Mouse (Mus musculus): ENCODE data around the gene Golga7b. TPM values are rescaled to one million over a fixed set of nuclear protein-coding genes. Genes with fewer than 3 reads are reported as not detected.

Gene Golga7b
- polyA plus RNA-seq, 1 experiment from 2014 or later = 41.0 TPM

DNA sequence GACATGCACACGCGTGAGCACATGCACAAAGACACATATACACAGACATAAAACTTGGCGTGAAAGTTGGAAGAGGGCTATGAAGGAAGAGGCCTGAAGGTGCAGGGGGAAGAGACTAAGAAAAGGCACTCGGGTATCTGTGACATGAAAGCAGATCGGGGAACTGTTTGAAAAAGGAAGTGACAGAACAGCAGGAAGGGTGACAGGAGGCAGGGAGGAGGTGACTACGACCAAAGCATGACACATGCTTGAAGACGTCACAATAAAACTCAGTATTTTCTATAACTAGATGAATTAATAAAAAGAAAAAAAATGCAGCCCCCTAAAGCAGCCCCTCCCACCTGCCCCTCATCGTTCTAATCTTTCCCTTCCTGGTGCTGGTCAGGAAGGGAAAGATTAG lies 58.4 kb downstream of the Golga7b start:
- H3K4me2 ChIP-seq (ENCODE audit: low read length) = no peak overlapping the region
- H3K4me1 ChIP-seq (replicated peaks; ENCODE audit: control insufficient read depth, insufficient read depth, low read length) = peaks cover 12% of the 10 kb centered on the region
- no peaks in the 10 kb centered on the region for H3K36me3 ChIP-seq (ENCODE audit: control insufficient read depth, insufficient read depth)
- H3K4me3 ChIP-seq (replicated peaks; ENCODE audit: low read length) = no peak overlapping the region
- no peak overlapping the region for H3K27ac ChIP-seq (ENCODE audit: low read length)
- H3K9me3 ChIP-seq (ENCODE audit: control insufficient read depth, low read length) = no peaks in the 10 kb centered on the region
- 0 out of 2 replicates have a peak, but pooled peaks cover 2% of the 10 kb centered on the region for H3K27me3 ChIP-seq (replicated peaks; ENCODE audit: control insufficient read depth, insufficient read depth, low read length)
- ATAC-seq = no peak
- WGBS = 62% methylated on average over 8 of the region's 8 CpGs
- no peak overlapping the region for H3K9ac ChIP-seq (replicated peaks; ENCODE audit: low read depth, low read length)

- H3K4me1 ChIP-seq (replicated peaks; ENCODE audit: control insufficient read depth, insufficient read depth, low read length) = peaks cover 10% of the 10 kb centered on the region
- H3K9ac ChIP-seq (replicated peaks; ENCODE audit: low read depth, low read length) = no peak overlapping the region
- no peak overlapping the region for H3K27ac ChIP-seq (ENCODE audit: low read length)
- 0 out of 2 replicates have a peak, but pooled peaks cover 2% of the 10 kb centered on the region for H3K27me3 ChIP-seq (replicated peaks; ENCODE audit: control insufficient read depth, insufficient read depth, low read length)
- ATAC-seq = no peak
- 61% methylated on average over 7 of the region's 7 CpGs for WGBS
- H3K4me2 ChIP-seq (ENCODE audit: low read length) = no peak overlapping the region
- H3K4me3 ChIP-seq (replicated peaks; ENCODE audit: low read length) = no peak overlapping the region
- H3K9me3 ChIP-seq (ENCODE audit: control insufficient read depth, low read length) = no peaks in the 10 kb centered on the region
- H3K36me3 ChIP-seq (ENCODE audit: control insufficient read depth, insufficient read depth) = no peaks in the 10 kb centered on the region
These were observed 58.8 kb downstream of the Golga7b start for GRCm38 (mm10) chr19:42306202-42306601.

- peaks cover 17% of the 10 kb centered on the region for H3K4me1 ChIP-seq (replicated peaks; ENCODE audit: control insufficient read depth, insufficient read depth, low read length)
- 13% methylated on average over 8 of the region's 8 CpGs for WGBS
- no peak overlapping the region for H3K27ac ChIP-seq (ENCODE audit: low read length)
- H3K27me3 ChIP-seq (replicated peaks; ENCODE audit: control insufficient read depth, insufficient read depth, low read length) = 0 out of 2 replicates have a peak, but pooled peaks cover 2% of the 10 kb centered on the region
- no peak overlapping the region for H3K9ac ChIP-seq (replicated peaks; ENCODE audit: low read depth, low read length)
- 0 out of 2 replicates have a peak, but pooled peaks have one; percentile 23 for ATAC-seq
- H3K9me3 ChIP-seq (ENCODE audit: control insufficient read depth, low read length) = no peaks in the 10 kb centered on the region
- H3K4me3 ChIP-seq (replicated peaks; ENCODE audit: low read length) = no peak overlapping the region
- H3K4me2 ChIP-seq (ENCODE audit: low read length) = no peak overlapping the region
- no peaks in the 10 kb centered on the region for H3K36me3 ChIP-seq (ENCODE audit: control insufficient read depth, insufficient read depth)
These were observed 59.6 kb downstream of the Golga7b start for GRCm38 (mm10) chr19:42307019-42307418.

DNA sequence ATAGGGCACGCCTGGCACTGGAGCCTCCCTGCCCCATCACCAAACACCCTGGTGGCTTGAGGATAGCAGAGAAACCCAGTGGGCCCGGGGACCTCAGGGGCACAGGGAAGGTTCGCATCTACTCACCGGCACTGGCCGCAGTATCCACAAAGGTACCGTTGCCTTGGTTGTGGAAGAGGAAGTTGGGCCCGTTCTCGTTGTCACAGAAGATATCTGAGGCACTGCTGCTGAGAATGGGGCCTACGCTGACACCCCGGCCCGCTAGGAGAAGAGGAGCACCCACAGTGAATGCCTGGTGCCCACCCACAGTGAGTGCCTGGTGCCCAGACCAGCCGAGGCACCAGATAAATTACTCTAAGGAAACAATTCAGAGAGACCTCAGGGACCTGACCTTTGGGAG lies 61.6 kb downstream of the Golga7b start:
- Histone ChIP-seq H3K27ac (ENCODE audit: low read length) (no peak overlapping the region), H3K4me2 (ENCODE audit: low read length) (no peak overlapping the region), H3K36me3 (ENCODE audit: control insufficient read depth, insufficient read depth) (no peaks in the 10 kb centered on the region), H3K4me3 (replicated peaks; ENCODE audit: low read length) (no peak overlapping the region), H3K9me3 (ENCODE audit: control insufficient read depth, low read length) (no peaks in the 10 kb centered on the region), H3K9ac (replicated peaks; ENCODE audit: low read depth, low read length) (no peak overlapping the region), H3K4me1 (replicated peaks; ENCODE audit: control insufficient read depth, insufficient read depth, low read length) (peaks cover 25% of the 10 kb centered on the region), H3K27me3 (replicated peaks; ENCODE audit: control insufficient read depth, insufficient read depth, low read length) (0 out of 2 replicates have a peak, but pooled peaks cover 2% of the 10 kb centered on the region)
- 93% methylated on average over 12 of the region's 12 CpGs for WGBS
- ATAC-seq = no peak

- Histone ChIP-seq H3K9ac (replicated peaks; ENCODE audit: low read depth, low read length) (no peak overlapping the region), H3K27ac (ENCODE audit: low read length) (no peak overlapping the region), H3K4me1 (replicated peaks; ENCODE audit: control insufficient read depth, insufficient read depth, low read length) (peaks cover 26% of the 10 kb centered on the region), H3K27me3 (replicated peaks; ENCODE audit: control insufficient read depth, insufficient read depth, low read length) (0 out of 2 replicates have a peak, but pooled peaks cover 2% of the 10 kb centered on the region), H3K9me3 (ENCODE audit: control insufficient read depth, low read length) (no peaks in the 10 kb centered on the region), H3K36me3 (ENCODE audit: control insufficient read depth, insufficient read depth) (no peaks in the 10 kb centered on the region), H3K4me3 (replicated peaks; ENCODE audit: low read length) (no peak overlapping the region), H3K4me2 (ENCODE audit: low read length) (no peak overlapping the region)
- no peak for ATAC-seq
- WGBS = 49% methylated on average over 2 of the region's 2 CpGs
These were observed 64.0 kb downstream of the Golga7b start for GRCm38 (mm10) chr19:42311332-42311731.

GRCm38 (mm10) chr19:42312191-42312590 lies 64.8 kb downstream of the Golga7b start:
- Histone ChIP-seq H3K27me3 (replicated peaks; ENCODE audit: control insufficient read depth, insufficient read depth, low read length) (0 out of 2 replicates have a peak, but pooled peaks cover 2% of the 10 kb centered on the region), H3K4me1 (replicated peaks; ENCODE audit: control insufficient read depth, insufficient read depth, low read length) (peaks cover 27% of the 10 kb centered on the region), H3K9ac (replicated peaks; ENCODE audit: low read depth, low read length) (no peak overlapping the region), H3K27ac (ENCODE audit: low read length) (peak overlapping the region; percentile 66), H3K4me2 (ENCODE audit: low read length) (no peak overlapping the region), H3K9me3 (ENCODE audit: control insufficient read depth, low read length) (no peaks in the 10 kb centered on the region), H3K4me3 (replicated peaks; ENCODE audit: low read length) (no peak overlapping the region), H3K36me3 (ENCODE audit: control insufficient read depth, insufficient read depth) (no peaks in the 10 kb centered on the region)
- WGBS = 37% methylated on average over 3 of the region's 3 CpGs
- ATAC-seq = peak; percentile 39

- H3K27me3 ChIP-seq (replicated peaks; ENCODE audit: control insufficient read depth, insufficient read depth, low read length) = no peaks in the 10 kb centered on the region
- no peak overlapping the region for H3K9ac ChIP-seq (replicated peaks; ENCODE audit: low read depth, low read length)
- no peak overlapping the region for H3K27ac ChIP-seq (ENCODE audit: low read length)
- WGBS = 73% methylated on average over 6 of the region's 6 CpGs
- peaks cover 49% of the 10 kb centered on the region for H3K4me1 ChIP-seq (replicated peaks; ENCODE audit: control insufficient read depth, insufficient read depth, low read length)
- no peak for ATAC-seq
- no peak overlapping the region for H3K4me3 ChIP-seq (replicated peaks; ENCODE audit: low read length)
- no peaks in the 10 kb centered on the region for H3K36me3 ChIP-seq (ENCODE audit: control insufficient read depth, insufficient read depth)
- H3K4me2 ChIP-seq (ENCODE audit: low read length) = no peak overlapping the region
- H3K9me3 ChIP-seq (ENCODE audit: control insufficient read depth, low read length) = no peaks in the 10 kb centered on the region
These were observed 67.8 kb downstream of the Golga7b start for GRCm38 (mm10) chr19:42315070-42315679.

DNA sequence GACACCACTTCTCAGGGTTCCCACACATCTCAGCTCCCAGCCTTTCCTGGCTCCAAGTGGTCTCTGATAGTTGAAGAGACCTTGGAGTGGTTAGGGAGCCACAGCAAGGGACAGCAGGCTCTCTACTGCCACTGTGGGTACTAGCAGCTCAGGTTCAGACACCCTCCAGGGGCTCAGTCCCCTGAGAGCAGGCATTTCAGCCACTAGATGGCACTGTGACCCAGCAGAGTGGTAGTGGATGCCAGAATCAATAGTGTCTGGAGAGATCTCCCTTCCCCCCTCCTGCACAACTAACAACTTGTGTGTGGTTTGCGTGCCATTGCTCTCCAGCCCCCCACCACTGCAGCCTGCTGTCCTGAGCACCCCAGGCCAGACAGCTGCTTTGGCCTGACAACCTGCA lies 68.5 kb downstream of the Golga7b start:
- no peaks in the 10 kb centered on the region for H3K27me3 ChIP-seq (replicated peaks; ENCODE audit: control insufficient read depth, insufficient read depth, low read length)
- ATAC-seq = peak; percentile 80
- 0% methylated on average over 1 of the region's 1 CpGs for WGBS
- peaks cover 49% of the 10 kb centered on the region for H3K4me1 ChIP-seq (replicated peaks; ENCODE audit: control insufficient read depth, insufficient read depth, low read length)
- H3K9ac ChIP-seq (replicated peaks; ENCODE audit: low read depth, low read length) = no peak overlapping the region
- H3K4me2 ChIP-seq (ENCODE audit: low read length) = no peak overlapping the region
- peak overlapping the region; percentile 83; the same call in 1 of the 2 replicates for H3K27ac ChIP-seq (ENCODE audit: low read length)
- H3K4me3 ChIP-seq (replicated peaks; ENCODE audit: low read length) = no peak overlapping the region
- no peaks in the 10 kb centered on the region for H3K9me3 ChIP-seq (ENCODE audit: control insufficient read depth, low read length)
- H3K36me3 ChIP-seq (ENCODE audit: control insufficient read depth, insufficient read depth) = no peaks in the 10 kb centered on the region

DNA sequence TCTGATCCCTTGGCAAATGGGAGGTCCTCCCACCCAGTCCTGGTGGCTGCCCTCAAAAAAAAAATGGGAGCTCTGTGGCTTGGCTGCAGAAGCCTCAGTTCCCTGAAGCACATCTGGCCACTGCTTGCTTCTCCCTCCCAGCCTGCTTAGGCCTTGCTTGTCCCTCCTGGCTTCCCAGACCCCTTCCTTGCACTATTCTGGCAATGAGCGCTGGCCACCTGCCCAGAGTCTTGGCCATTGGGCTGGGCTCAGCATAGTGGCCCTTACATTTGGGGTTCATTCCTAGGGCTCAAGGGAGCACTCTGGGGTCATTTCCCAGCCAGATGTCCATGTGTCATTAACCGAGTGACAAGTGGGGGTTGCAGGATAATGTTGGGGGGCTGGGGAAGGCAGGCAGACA lies 69.2 kb downstream of the Golga7b start:
- Histone ChIP-seq H3K9me3 (ENCODE audit: control insufficient read depth, low read length) (no peaks in the 10 kb centered on the region), H3K4me1 (replicated peaks; ENCODE audit: control insufficient read depth, insufficient read depth, low read length) (peaks cover 48% of the 10 kb centered on the region), H3K4me2 (ENCODE audit: low read length) (no peak overlapping the region), H3K9ac (replicated peaks; ENCODE audit: low read depth, low read length) (no peak overlapping the region), H3K36me3 (ENCODE audit: control insufficient read depth, insufficient read depth) (no peaks in the 10 kb centered on the region), H3K27me3 (replicated peaks; ENCODE audit: control insufficient read depth, insufficient read depth, low read length) (no peaks in the 10 kb centered on the region), H3K27ac (ENCODE audit: low read length) (peak overlapping the region; percentile 83), H3K4me3 (replicated peaks; ENCODE audit: low read length) (no peak overlapping the region)
- ATAC-seq = 0 out of 2 replicates have a peak, but pooled peaks have one; percentile 14
- 65% methylated on average over 2 of the region's 2 CpGs for WGBS
